Mouse (Mus musculus) adrenal gland, adult 2 months (tissue): ENCODE results near the gene Pias3. TPM values are rescaled to one million over a fixed set of nuclear protein-coding genes. Genes with fewer than 3 reads are reported as not detected.
"Not testable (repeated sequence)": the region's sequence is repeated elsewhere in the genome, so short reads cannot be mapped to it uniquely, and the experiment has no call there.

Source experiments
- DNase-seq: peaks from one replicate; pipeline ENCODE4 v3.0.0; 2021
- polyA plus RNA-seq: library from polyadenylated mRNA; depleted of rRNA; stranded (reverse); fragments of >200 nt; gene quantifications from 2 replicates; pipeline ENCODE4 v1.2.3, GENCODE M21; 2012
- total RNA-seq, 2 experiments: library from RNA; stranded (reverse); gene quantifications; 2 replicates each; pipeline ENCODE4 v1.2.3; 2021

Gene Pias3
- total and polyA plus RNA-seq, 3 experiments, result 20.3 to 38.9 (median 24.5) TPM

- peak; percentile 34 for DNase-seq
Observed at GRCm38 (mm10) chr3:96684822-96685156, 11.4 kb upstream of the Pias3 start.

DNA sequence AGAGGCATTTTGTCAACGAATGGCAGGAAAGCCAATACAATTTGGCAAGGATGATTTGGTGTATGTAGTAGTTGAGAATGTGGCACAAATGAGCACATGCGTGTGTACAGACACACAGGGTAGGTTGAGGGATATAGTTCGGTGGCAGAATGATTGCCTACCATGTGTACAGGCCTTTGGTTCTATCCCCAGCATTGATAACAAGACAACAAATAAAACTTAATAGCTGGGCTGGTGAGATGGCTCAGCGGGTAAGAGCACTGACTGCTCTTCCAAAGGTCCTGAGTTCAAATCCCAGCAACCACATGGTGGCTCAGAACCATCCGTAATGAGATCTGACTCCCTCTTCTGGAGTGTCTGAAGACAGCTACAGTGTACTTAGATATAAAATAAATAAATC is 10.1 kb upstream of the Pias3 start:
- DNase-seq, result not testable (repeated sequence)

DNA sequence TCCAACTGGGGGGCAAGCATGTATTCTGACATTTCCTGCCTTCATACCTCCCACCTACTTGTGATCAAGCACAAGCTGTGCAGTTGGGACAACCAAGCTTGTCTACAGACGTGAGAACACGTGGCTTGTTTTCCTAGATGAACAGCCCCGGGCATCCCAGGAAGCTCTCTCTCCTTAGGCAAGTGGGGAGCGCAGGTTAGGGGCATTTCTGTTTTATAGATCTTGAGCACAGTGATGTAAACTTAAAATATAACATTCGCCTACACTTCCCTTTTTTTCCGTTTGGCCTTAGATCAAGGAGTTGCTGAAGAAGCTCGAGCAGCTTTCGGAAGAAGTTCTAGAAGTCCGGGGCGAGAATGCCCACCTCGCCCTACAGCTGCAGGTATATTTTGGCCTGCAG is 7.3 kb upstream of the Pias3 start:
- DNase-seq, result no peak

- DNase-seq, result no peak
Observed at GRCm38 (mm10) chr3:96690298-96690697, 5.9 kb upstream of the Pias3 start.

- DNase-seq, result no peak
Observed at GRCm38 (mm10) chr3:96692506-96692905, 3.7 kb upstream of the Pias3 start.

- no peak for DNase-seq
Observed at GRCm38 (mm10) chr3:96693579-96693978, 2.6 kb upstream of the Pias3 start.

- DNase-seq, result peak; percentile 97
Observed at GRCm38 (mm10) chr3:96696766-96697732, 865 bp downstream of the Pias3 start.

GRCm38 (mm10) chr3:96698993-96699690 is 3.0 kb downstream of the Pias3 start:
- no peak for DNase-seq

DNA sequence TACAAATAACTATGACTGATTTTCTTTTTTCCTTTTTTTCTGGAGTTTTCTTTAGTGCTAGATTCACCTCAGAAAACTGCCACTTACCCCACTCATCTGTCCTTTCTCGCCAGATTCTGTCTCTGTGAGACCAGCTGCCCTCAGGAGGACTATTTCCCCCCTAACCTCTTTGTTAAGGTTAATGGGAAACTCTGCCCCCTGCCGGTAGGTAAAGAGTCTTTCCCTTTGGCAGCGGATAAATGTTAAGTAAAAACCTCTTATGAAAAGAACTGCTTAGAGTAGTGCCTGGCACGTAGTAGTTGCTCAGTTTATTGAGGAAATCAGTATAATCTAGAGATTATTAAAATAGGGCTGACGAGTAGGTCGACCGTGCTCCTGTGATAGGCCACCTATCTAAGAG is 4.2 kb downstream of the Pias3 start:
- no peak for DNase-seq

DNA sequence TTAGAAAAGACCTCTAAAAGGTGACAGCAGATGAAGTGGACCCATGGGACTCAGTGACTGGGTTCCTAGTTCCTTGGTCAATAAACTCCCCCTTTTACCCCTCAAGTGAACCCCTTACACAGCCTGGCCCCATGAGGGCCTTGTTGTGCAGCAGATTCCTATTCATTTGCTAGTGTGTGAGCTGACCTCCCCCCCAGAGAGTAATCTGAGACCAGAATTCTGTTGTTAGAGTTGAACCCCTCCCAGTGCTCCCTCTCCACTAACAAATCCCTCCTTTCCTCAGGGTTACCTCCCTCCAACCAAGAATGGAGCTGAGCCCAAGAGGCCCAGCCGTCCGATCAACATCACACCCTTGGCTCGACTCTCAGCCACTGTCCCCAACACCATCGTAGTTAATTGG is 4.8 kb downstream of the Pias3 start:
- no peak for DNase-seq

- DNase-seq, result no peak
Observed at GRCm38 (mm10) chr3:96704778-96705177, 8.6 kb downstream of the Pias3 start.

GRCm38 (mm10) chr3:96706217-96706616 is 10.0 kb downstream of the Pias3 start:
- no peak for DNase-seq

DNA sequence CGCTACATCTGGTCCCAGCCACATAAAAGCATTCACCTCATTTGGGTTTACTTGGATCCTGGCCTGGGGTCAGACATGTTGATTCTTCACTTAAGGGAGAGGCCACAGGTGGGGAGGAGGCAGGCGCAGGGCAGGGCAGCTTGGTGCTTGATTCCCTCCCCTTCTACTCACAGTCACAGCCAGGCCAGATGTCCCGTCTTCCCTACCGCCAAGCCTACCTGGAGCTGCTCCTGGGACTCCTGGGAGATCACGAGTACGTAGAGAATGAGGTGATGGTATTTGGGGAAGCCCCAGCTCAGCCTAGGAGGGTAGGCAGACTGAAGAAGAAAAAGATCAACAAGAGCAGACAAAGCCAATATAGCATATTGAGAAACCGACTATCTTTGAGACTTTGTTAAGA is 10.8 kb downstream of the Pias3 start:
- no peak for DNase-seq

- DNase-seq, result peak; percentile 86
Observed at GRCm38 (mm10) chr3:96707903-96708683, 11.9 kb downstream of the Pias3 start, which contains the start of gene Nudt17. TSS of gene Nudt17 (minus strand) at chr3:96708562.

- DNase-seq, result no peak
Observed at GRCm38 (mm10) chr3:96708684-96709064, 12.5 kb downstream of the Pias3 start.

GRCm38 (mm10) chr3:96714286-96714685 is 18.1 kb downstream of the Pias3 start:
- DNase-seq, result no peak

DNA sequence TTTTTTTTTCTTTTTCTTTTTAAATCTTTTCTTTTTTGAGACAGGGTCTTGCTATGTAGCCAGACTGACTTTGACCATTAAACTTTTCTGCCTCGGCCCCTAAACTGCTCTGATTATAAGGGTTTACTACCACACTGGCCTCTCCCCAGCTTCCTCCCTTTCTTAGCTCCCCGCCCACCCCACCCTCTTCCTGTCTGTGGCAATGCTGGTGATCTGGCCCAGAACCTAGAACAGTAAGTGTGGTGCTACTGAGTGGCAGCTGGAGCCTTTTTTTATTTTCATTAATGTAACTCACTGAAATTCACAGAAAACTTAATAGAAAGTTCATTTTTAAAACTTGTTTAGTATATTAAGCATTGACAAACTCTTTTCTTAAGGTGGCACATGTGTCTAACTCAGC is 19.7 kb downstream of the Pias3 start:
- DNase-seq, result no peak

- peak; percentile 49 for DNase-seq
Observed at GRCm38 (mm10) chr3:96719173-96719572, 23.0 kb downstream of the Pias3 start.

GRCm38 (mm10) chr3:96727343-96727827 is 31.2 kb downstream of the Pias3 start, which contains the start of the genes Polr3c and Rnf115:
TSS of gene Polr3c (minus strand) at chr3:96727628.
TSS of gene Rnf115 (plus strand) at chr3:96727664.
- peak; percentile 99 for DNase-seq

- peak; percentile 34 for DNase-seq
Observed at GRCm38 (mm10) chr3:96727828-96728633, 31.8 kb downstream of the Pias3 start.
